Mouse (Mus musculus) bone marrow macrophage, adult 2 months (primary cell): ENCODE results near the gene Plekhg6. TPM values are rescaled to one million over a fixed set of nuclear protein-coding genes. Genes with fewer than 3 reads are reported as not detected.

Experiments
- H3K27ac ChIP-seq: 2 replicates; pipeline ENCODE4 v1.5.1; 2012; ENCODE audit warnings: low read depth, low read length; ENCODE audit not compliant: insufficient read depth
- H3K4me1 ChIP-seq: 2 replicates; pipeline ENCODE4 v1.6.1; 2012; ENCODE audit warnings: low read length; ENCODE audit not compliant: control insufficient read depth, insufficient read depth
- H3K4me3 ChIP-seq: 2 replicates; pipeline ENCODE4 v1.5.1; 2012; ENCODE audit warnings: mild to moderate bottlenecking, low read length, moderate library complexity; ENCODE audit not compliant: insufficient read depth
- CTCF ChIP-seq: IDR thresholded peaks from 2 replicates; pipeline ENCODE4 v1.5.1; 2012; ENCODE audit warnings: low read depth, mild to moderate bottlenecking, low read length, moderate library complexity
- POLR2A ChIP-seq: IDR thresholded peaks from 2 replicates; pipeline ENCODE4 v1.6.1; 2012; ENCODE audit warnings: mild to moderate bottlenecking, low read depth, low read length, borderline replicate concordance
- polyA plus RNA-seq: library from polyadenylated mRNA; stranded (reverse); fragments of >200 nt; gene quantifications from 2 replicates; pipeline ENCODE4 v1.2.4, GENCODE M21; 2012; ENCODE audit not compliant: missing spikeins, insufficient read depth, insufficient read length

The Plekhg6 gene
- polyA plus RNA-seq, 1 experiment: not detected

GRCm38 (mm10) chr6:125420458-125421063 lies 40.0 kb upstream of the Plekhg6 start:
- H3K4me3 ChIP-seq: no peak overlapping the region
- TF ChIP-seq CTCF: no peak
- no peak for TF ChIP-seq POLR2A
- peaks cover 24% of the 10 kb centered on the region for H3K4me1 ChIP-seq
- H3K27ac ChIP-seq: no peak overlapping the region

- H3K4me3 ChIP-seq: no peak overlapping the region
- H3K4me1 ChIP-seq: peaks cover 14% of the 10 kb centered on the region
- TF ChIP-seq CTCF: peak; percentile 91
- TF ChIP-seq POLR2A: no peak
- H3K27ac ChIP-seq: no peak overlapping the region
Observed at GRCm38 (mm10) chr6:125418744-125419143, 38.2 kb upstream of the Plekhg6 start.

- H3K4me1 ChIP-seq: peaks cover 13% of the 10 kb centered on the region
- H3K4me3 ChIP-seq: no peak overlapping the region
- H3K27ac ChIP-seq: no peak overlapping the region
- TF ChIP-seq CTCF (no peak), POLR2A (no peak)
Observed at GRCm38 (mm10) chr6:125413326-125413725, 32.7 kb upstream of the Plekhg6 start.

GRCm38 (mm10) chr6:125411661-125412060 lies 31.1 kb upstream of the Plekhg6 start:
- Histone ChIP-seq H3K4me1 (peaks cover 13% of the 10 kb centered on the region), H3K4me3 (no peak overlapping the region), H3K27ac (no peak overlapping the region)
- TF ChIP-seq POLR2A (no peak), CTCF (no peak)

GRCm38 (mm10) chr6:125410995-125411547 lies 30.5 kb upstream of the Plekhg6 start:
- Histone ChIP-seq H3K4me1 (peaks cover 13% of the 10 kb centered on the region), H3K27ac (no peak overlapping the region), H3K4me3 (no peak overlapping the region)
- TF ChIP-seq CTCF: no peak
- no peak for TF ChIP-seq POLR2A

- Histone ChIP-seq H3K27ac (no peak overlapping the region), H3K4me1 (peaks cover 13% of the 10 kb centered on the region), H3K4me3 (no peak overlapping the region)
- no peak for TF ChIP-seq POLR2A
- TF ChIP-seq CTCF: no peak
Observed at GRCm38 (mm10) chr6:125410551-125410950, 30.0 kb upstream of the Plekhg6 start.

GRCm38 (mm10) chr6:125407657-125408056 lies 27.1 kb upstream of the Plekhg6 start:
- Histone ChIP-seq H3K27ac (no peak overlapping the region), H3K4me1 (peaks cover 20% of the 10 kb centered on the region), H3K4me3 (no peak overlapping the region)
- TF ChIP-seq POLR2A (no peak), CTCF (no peak)

GRCm38 (mm10) chr6:125407224-125407623 lies 26.6 kb upstream of the Plekhg6 start:
- Histone ChIP-seq H3K4me1 (peaks cover 20% of the 10 kb centered on the region), H3K27ac (no peak overlapping the region), H3K4me3 (no peak overlapping the region)
- TF ChIP-seq POLR2A (no peak), CTCF (no peak)

- H3K27ac ChIP-seq: no peak overlapping the region
- H3K4me3 ChIP-seq: no peak overlapping the region
- peaks cover 10% of the 10 kb centered on the region for H3K4me1 ChIP-seq
- no peak for TF ChIP-seq CTCF
- TF ChIP-seq POLR2A: no peak
Observed at GRCm38 (mm10) chr6:125405461-125406382, 25.1 kb upstream of the Plekhg6 start.

- TF ChIP-seq POLR2A (no peak), CTCF (no peak)
Observed at GRCm38 (mm10) chr6:125389853-125390252, 9.3 kb upstream of the Plekhg6 start.

More at GRCm38 (mm10) chr6:125389853-125390252, 9.3 kb upstream of the Plekhg6 start:
- Histone ChIP-seq H3K27ac (no peak overlapping the region), H3K4me3 (no peak overlapping the region), H3K4me1 (peaks cover 10% of the 10 kb centered on the region)
